Mouse (Mus musculus) mouse embryonic stem cell (cell line): Measurements from ENCODE around the gene Tvp23a.

Experiments used
- in situ Hi-C, 2 experiments: fragments of 300-500 bp; cut with MboI; formaldehyde crosslinking; loops; 1 replicate in 1 of 2; 3 replicates in 1 of 2; pipeline ENCODE4 v1.14.3; 2019 to 2020; ENCODE audit warnings: low sequenced_read_pairs in 2 of 2, low pct_unique_long_range_greater_than_20kb in 1 of 2, mixed read lengths in 1 of 2; ENCODE audit not compliant: unreplicated experiment in 1 of 2

Tvp23a gene

GRCm38 (mm10) chr16:10415976-10416375, 31.2 kb downstream of the Tvp23a start:
- in situ Hi-C loops = loop anchor here in 1 of 2 experiments (5.0 kb wide), 1 partner anchor 101 kb away; no protein-coding TSS in a partner anchor

DNA sequence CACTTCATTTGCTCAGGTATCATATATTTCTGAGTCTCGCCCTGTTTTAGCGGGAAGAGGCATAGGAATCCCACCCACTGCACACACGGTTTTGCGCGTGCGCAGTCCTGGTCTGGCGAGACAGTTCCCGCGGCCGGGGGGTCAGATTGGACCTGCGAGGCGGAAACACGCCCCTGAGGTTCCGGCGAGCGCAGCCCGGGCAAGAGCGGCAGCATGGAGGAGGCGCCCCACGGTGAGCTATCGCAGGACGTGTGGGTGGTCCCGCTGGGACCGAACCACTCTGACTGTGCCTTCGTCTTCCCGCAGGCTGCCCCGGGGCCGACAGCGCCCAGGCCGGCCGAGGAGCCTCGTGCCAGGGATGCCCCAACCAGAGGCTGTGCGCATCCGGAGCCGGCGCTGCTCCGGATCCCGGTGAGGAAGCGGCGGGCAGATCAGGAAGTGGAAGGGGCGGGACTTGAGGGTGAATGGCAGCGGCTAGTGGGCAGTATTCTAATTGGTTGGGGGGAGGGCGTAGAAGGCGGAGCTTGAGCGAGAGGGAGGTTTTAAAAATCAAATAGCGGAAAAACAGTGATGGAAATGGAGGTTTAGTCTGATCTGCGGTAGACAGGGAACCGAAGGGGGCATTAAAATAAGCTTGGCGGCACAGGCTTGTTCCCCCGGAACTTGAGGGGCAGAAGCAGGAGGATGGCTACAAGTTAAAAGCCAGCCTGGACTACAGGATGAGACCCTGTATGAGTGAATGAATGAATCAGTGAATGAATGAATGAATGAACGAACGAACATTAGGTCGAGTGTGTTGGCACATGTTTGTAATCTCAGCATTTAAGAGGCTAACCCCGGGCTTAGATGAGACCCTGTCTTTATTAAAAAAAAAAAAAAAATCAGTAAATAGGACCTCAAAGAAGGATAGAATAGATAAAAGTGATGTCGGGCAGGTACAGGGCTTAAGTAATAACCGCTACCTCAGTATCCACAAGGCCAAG, 35.1 kb downstream of the Tvp23a start, which contains the start of gene Nubp1:
Nubp1 (plus strand) TSS at position 185 of the 983 bp plus-strand sequence.
- in situ Hi-C loops = no loop called here

GRCm38 (mm10) chr16:10399160-10399559, 48.0 kb downstream of the Tvp23a start:
- in situ Hi-C loops = loop anchor here (5.0 to 25.0 kb wide), 3 partner anchors 122 to 337 kb away; no protein-coding TSS in a partner anchor

- in situ Hi-C loops = loop anchor here (5.0 to 25.0 kb wide), 3 partner anchors 121 to 336 kb away; no protein-coding TSS in a partner anchor
These were observed 48.4 kb downstream of the Tvp23a start for GRCm38 (mm10) chr16:10398755-10399154.

- in situ Hi-C loops = loop anchor here (5.0 to 25.0 kb wide), 3 partner anchors 118 to 333 kb away; no protein-coding TSS in a partner anchor
These were observed 52.2 kb downstream of the Tvp23a start, which contains the start of gene Tekt5 for GRCm38 (mm10) chr16:10394699-10395540. Tekt5 (minus strand) TSS chr16:10395490.

DNA sequence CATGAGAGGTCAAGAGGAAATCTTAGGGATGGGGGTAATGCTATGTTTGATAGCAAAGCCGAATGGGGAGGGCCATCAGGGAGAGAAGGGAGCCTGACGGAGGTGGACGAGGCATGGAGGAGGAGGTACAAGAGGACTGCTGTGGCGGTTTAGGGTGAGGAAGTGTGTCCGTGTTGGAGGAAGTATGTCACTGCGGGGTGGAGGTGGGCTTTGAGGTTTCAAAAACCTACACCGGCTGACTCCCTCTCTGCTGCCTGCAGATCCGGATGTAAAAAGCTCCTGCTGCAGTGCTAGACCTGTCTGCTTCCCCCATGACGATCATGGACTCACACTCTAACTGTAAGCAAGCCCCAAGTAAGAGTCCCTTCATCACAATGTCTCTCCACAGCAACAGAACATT, 54.6 kb downstream of the Tvp23a start:
- in situ Hi-C loops = loop anchor here (10.0 to 25.0 kb wide), 2 partner anchors 318 to 330 kb away; no protein-coding TSS in a partner anchor

GRCm38 (mm10) chr16:10388634-10389365, 58.4 kb downstream of the Tvp23a start:
- in situ Hi-C loops = loop anchor here in 1 of 2 experiments (25.0 kb wide), 1 partner anchor 326 kb away; no protein-coding TSS in a partner anchor

DNA sequence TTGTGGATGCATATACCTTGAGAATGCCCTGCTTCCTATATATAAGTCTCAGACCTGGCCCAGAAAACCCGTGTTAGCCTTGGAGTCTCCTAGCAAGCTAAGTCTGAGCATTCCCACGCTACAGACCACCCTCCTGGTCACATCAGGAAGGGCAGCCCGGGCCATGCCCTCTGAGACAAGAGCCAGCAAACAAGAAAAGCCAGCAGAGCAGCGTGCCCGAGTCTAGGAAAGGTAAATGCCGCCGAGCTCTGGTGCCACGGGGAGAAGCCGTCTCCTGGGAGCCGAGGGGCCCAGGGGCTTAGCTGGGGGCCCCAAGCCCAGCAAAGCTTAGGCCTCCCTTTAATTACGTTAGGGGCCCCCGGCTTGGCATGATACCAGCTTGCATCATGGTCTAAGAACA, 61.9 kb downstream of the Tvp23a start:
- in situ Hi-C loops = loop anchor here in 1 of 2 experiments (25.0 kb wide), 1 partner anchor 323 kb away; no protein-coding TSS in a partner anchor

DNA sequence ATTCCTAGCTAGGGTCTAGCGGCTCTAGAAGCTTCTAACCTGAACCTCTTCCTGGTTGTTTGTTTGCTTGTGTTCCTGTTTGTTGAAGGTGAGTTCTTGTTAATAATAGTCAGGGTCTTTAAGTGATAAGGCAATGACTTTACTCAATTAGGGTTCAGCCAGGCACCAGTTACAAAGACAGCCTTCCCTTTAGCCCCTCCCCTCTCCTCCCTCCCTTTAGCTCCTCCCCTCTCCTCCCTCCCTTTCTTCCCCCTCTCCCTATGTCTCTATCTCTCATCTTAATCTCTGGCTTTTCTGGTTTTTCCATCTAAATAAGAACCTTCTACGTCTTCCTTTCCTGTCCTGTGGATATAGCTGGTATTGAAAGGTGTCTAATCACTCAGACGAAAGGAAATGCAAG, 62.6 kb downstream of the Tvp23a start:
- in situ Hi-C loops = loop anchor here in 1 of 2 experiments (25.0 kb wide), 1 partner anchor 322 kb away; no protein-coding TSS in a partner anchor

DNA sequence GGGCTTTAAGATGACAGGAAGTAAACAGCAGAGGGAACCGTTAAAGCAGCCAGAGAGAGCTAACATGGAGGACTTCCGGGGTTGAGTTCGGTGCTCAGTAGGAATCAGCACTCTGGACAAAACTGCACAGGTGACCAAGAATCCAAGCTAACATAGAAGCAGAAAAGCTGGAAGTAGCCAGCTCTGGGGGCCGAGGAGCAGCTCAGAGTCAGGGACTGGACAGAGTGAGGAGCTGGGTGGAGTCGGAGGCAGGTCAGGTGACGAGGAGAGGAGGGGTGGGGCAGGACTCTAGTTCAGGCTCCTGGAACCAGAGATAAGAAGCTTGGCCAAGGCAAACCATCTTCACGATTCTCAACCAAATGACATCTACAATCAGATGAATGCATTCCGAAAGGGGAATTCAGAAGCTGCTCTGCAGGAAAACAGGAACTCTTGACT, 63.1 kb downstream of the Tvp23a start:
- in situ Hi-C loops = loop anchor here in 1 of 2 experiments (25.0 kb wide), 1 partner anchor 322 kb away; no protein-coding TSS in a partner anchor

DNA sequence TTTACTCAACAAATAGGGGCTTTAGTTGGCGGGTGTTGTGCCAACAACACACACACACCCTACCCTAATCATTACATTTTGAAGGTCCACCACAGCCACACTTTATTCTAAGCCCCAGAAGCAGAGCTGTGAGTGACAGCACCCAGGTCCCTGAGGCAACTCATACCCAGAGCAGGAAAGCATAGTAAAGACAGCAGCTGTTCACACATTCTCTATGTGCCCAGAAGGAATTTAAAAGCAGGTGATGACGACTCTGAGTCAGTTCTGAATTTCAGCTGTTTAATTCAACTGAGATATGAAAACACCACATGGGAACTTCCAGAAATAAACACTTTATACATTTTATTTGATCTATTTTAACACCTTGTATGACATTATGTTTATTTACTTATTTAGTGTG, 67.6 kb downstream of the Tvp23a start:
- in situ Hi-C loops = loop anchor here in 1 of 2 experiments (25.0 kb wide), 1 partner anchor 317 kb away; no protein-coding TSS in a partner anchor

- in situ Hi-C loops = loop anchor here in 1 of 2 experiments (25.0 kb wide), 1 partner anchor 315 kb away; no protein-coding TSS in a partner anchor
These were observed 69.9 kb downstream of the Tvp23a start for GRCm38 (mm10) chr16:10377286-10377685.

DNA sequence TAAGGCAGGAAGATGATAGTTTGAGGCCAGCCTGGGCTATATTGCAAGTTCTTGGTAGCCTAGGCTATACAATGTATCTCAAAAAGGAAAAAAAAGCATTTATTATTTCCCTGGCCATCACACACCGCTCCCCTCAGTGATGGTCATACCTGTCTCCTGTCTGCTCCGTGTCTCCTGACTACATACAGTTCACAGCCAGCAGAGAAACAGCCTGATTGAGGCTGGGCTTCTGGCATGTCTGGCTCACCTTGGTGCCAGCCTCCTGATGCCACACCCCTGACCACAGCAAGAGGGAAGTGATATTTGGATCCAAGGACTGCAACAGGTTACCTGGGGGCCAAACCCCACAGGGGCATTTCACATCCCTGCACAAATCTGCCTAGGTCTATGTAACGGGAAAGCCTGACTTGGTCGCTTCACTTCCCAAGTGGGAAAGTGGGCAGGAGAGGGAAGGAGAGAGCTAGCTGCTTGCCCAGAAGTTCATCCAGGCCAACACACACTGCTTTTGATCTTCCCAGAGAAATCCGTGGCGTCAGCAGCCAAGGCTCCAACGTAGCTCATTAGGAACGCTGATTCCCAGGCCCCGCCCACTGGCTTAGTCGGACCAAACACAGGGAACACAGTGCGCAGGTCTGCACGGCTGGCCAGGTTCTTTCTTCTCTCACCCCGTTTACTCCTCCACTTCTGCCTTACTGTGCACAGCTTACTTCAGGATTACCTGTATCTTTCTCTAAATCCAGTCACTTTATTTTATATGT, 72.7 kb downstream of the Tvp23a start:
- in situ Hi-C loops = loop anchor here in 1 of 2 experiments (25.0 kb wide), 1 partner anchor 312 kb away; no protein-coding TSS in a partner anchor

DNA sequence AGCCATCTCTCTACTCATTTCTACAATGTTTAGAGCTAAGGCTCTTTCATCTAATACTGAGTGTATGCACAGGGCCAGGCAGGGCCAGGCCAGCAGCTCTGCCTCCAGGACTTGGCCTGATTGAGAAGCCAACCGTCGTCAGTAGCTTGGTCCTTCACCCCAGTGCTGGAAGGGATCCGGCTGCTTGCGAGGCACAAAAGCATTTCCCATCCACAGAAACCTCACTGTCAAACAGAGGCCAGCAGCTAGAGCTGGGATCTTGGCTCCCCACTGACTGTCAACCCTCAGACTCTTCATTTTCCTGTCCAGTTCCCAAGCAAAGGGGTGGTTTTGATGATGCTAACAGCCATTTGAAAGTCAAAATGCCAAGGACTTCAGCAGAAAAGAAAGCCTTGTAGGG, 74.8 kb downstream of the Tvp23a start:
- in situ Hi-C loops = no loop called here
